Mouse (Mus musculus) liver, embryonic 14.5 days (tissue): ENCODE measurements around the gene Gm7544. TPM values are rescaled to one million over a fixed set of nuclear protein-coding genes. Genes with fewer than 3 reads are reported as not detected.

Experiments
- ATAC-seq: fragments of 200-750 bp; cut with Nextera tagmentation; 2 replicates; pipeline ENCODE4 v1.8.0; 2017; ENCODE audit warnings: moderate number of reproducible peaks, mild to moderate bottlenecking, moderate library complexity; ENCODE audit not compliant: insufficient read depth
- DNase-seq, 3 experiments: peaks; one replicate each; pipeline ENCODE4 v3.0.0-alpha.2; 2012 to 2013; ENCODE audit warnings: low read depth in 3 of 3, low spot score in 3 of 3
- H3K27ac ChIP-seq: fragments of 300-500 bp; sonication (generic); 2 replicates; pipeline ENCODE4 v1.5.1; 2014; ENCODE audit warnings: moderate library complexity, mild to moderate bottlenecking, control low read depth, inconsistent platforms
- H3K27me3 ChIP-seq: fragments of 300-500 bp; sonication (generic); 2 replicates; pipeline ENCODE4 v1.6.1; 2014; ENCODE audit warnings: mild to moderate bottlenecking, low read length, moderate library complexity; ENCODE audit not compliant: control insufficient read depth, insufficient read depth
- H3K36me3 ChIP-seq: fragments of 300-500 bp; sonication (generic); replicated peaks from 2 replicates; pipeline ENCODE4 v1.6.1; 2014; ENCODE audit warnings: low read depth; ENCODE audit not compliant: control insufficient read depth, insufficient read depth
- H3K4me1 ChIP-seq, 2 experiments: fragments of 200-500 bp in 1 of 2; fragments of 300-500 bp in 1 of 2; sonication (generic) in 1 of 2; replicated peaks; 2 replicates each; pipeline ENCODE4 v1.6.1; 2012 to 2014; ENCODE audit warnings: antibody characterized with exemption in 1 of 2, inconsistent platforms in 1 of 2, low read length in 1 of 2; ENCODE audit not compliant: control insufficient read depth in 2 of 2, insufficient read depth in 2 of 2
- H3K4me2 ChIP-seq: fragments of 300-500 bp; sonication (generic); 2 replicates; pipeline ENCODE4 v1.6.1; 2014; ENCODE audit warnings: low read depth, mild to moderate bottlenecking, control low read depth, moderate library complexity
- H3K4me3 ChIP-seq, 2 experiments: fragments of 200-500 bp in 1 of 2; fragments of 300-500 bp in 1 of 2; sonication (generic) in 1 of 2; 2 replicates each; pipeline ENCODE4 v1.5.1; 2012 to 2014; ENCODE audit warnings: low read depth in 2 of 2, low read length in 2 of 2, mild to moderate bottlenecking in 2 of 2, control low read depth in 1 of 2, inconsistent platforms in 1 of 2, moderate library complexity in 1 of 2; ENCODE audit not compliant: insufficient read depth in 1 of 2
- H3K9ac ChIP-seq: fragments of 300-500 bp; sonication (generic); replicated peaks from 2 replicates; pipeline ENCODE4 v1.6.1; 2014; ENCODE audit warnings: mild to moderate bottlenecking, control low read depth, moderate library complexity
- H3K9me3 ChIP-seq: fragments of 300-500 bp; sonication (generic); 2 replicates; pipeline ENCODE4 v1.6.1; 2016; ENCODE audit warnings: low read length, mixed read lengths; ENCODE audit not compliant: control insufficient read depth
- CTCF ChIP-seq: IDR thresholded peaks from 2 replicates; pipeline ENCODE4 v1.5.1; 2016; ENCODE audit warnings: antibody characterized with exemption, low read depth, control low read depth
- EP300 ChIP-seq: IDR thresholded peaks from 2 replicates; pipeline ENCODE4 v1.6.1; 2016; ENCODE audit warnings: antibody characterized with exemption, low read depth
- WGBS: fragments of 180-500 bp; shearing (Covaris S2); extraction: QIAGEN DNeasy Blood & Tissue Kit; methylation state at CpG from one replicate; pipeline ENCODE4 v1.1.7; 2014; ENCODE audit not compliant: insufficient replicate concordance; 5-methylcytosine and 5-hydroxymethylcytosine counted together
- polyA plus RNA-seq, 2 experiments: library from polyadenylated mRNA; depleted of rRNA in 1 of 2; stranded (reverse) in 1 of 2; unstranded in 1 of 2; fragments of >200 nt; fragmentation: Nextera tagmentation in 1 of 2; extraction: Ambion mirVana in 1 of 2; gene quantifications; 2 replicates each; pipeline versions ENCODE4 v1.2.1 to v1.2.3; 2012 to 2014

The Gm7544 gene
- polyA plus RNA-seq, 2 experiments: not detected

- TF ChIP-seq CTCF (no peak), EP300 (no peak; the same call in 1 of the 2 replicates)
- no peak overlapping the region for H3K4me3 ChIP-seq
- H3K9ac ChIP-seq: no peak overlapping the region
- DNase-seq (peak; percentile 9 to 17 (median 11)), ATAC-seq (peak; percentile 74)
- H3K36me3 ChIP-seq: no peaks in the 10 kb centered on the region
- 10% methylated on average over 9 of the region's 9 CpGs for WGBS
- H3K9me3 ChIP-seq: no peaks in the 10 kb centered on the region
- H3K27me3 ChIP-seq: no peaks in the 10 kb centered on the region
- peaks cover 0 to 7% of the 10 kb centered on the region in 2 experiments; a peak in 3 of 4 replicates for H3K4me1 ChIP-seq
- H3K4me2 ChIP-seq: no peak overlapping the region
- H3K27ac ChIP-seq: no peak overlapping the region
Measured at GRCm38 (mm10) chr1:82974342-82974741, 18.5 kb upstream of the Gm7544 start.

GRCm38 (mm10) chr1:82973901-82974300 lies 18.1 kb upstream of the Gm7544 start:
- TF ChIP-seq CTCF: no peak
- no peak for TF ChIP-seq EP300
- H3K27ac ChIP-seq: no peak overlapping the region
- WGBS: 18% methylated on average over 6 of the region's 6 CpGs

GRCm38 (mm10) chr1:82973244-82973643 lies 17.4 kb upstream of the Gm7544 start:
- ATAC-seq (no peak), DNase-seq (no peak)
- peaks cover 0 to 7% of the 10 kb centered on the region in 2 experiments; a peak in 3 of 4 replicates for H3K4me1 ChIP-seq
- no peak overlapping the region for H3K4me2 ChIP-seq
- H3K27ac ChIP-seq: no peak overlapping the region
- no peak overlapping the region for H3K9ac ChIP-seq
- no peaks in the 10 kb centered on the region for H3K27me3 ChIP-seq
- TF ChIP-seq CTCF: no peak
- no peak for TF ChIP-seq EP300
- H3K9me3 ChIP-seq: no peaks in the 10 kb centered on the region
- no peak overlapping the region for H3K4me3 ChIP-seq
- no peaks in the 10 kb centered on the region for H3K36me3 ChIP-seq
- WGBS: 44% methylated on average over 1 of the region's 1 CpGs

More at GRCm38 (mm10) chr1:82973901-82974300, 18.1 kb upstream of the Gm7544 start:
- no peak overlapping the region for H3K4me3 ChIP-seq
- peaks cover 0 to 7% of the 10 kb centered on the region in 2 experiments; a peak in 3 of 4 replicates for H3K4me1 ChIP-seq
- no peaks in the 10 kb centered on the region for H3K9me3 ChIP-seq
- ATAC-seq (no peak), DNase-seq (no peak)
- H3K27me3 ChIP-seq: no peaks in the 10 kb centered on the region
- no peaks in the 10 kb centered on the region for H3K36me3 ChIP-seq
- H3K4me2 ChIP-seq: no peak overlapping the region
- no peak overlapping the region for H3K9ac ChIP-seq

- DNase-seq: no peak
- H3K4me2 ChIP-seq: no peak overlapping the region
- H3K9ac ChIP-seq: no peak overlapping the region
- H3K4me3 ChIP-seq: no peak overlapping the region
- no peaks in the 10 kb centered on the region for H3K9me3 ChIP-seq
- no peaks in the 10 kb centered on the region for H3K36me3 ChIP-seq
- TF ChIP-seq EP300: no peak
- TF ChIP-seq CTCF: no peak
- 17% methylated on average over 4 of the region's 4 CpGs for WGBS
- ATAC-seq: peak; percentile 52; the same call in 1 of the 2 replicates
- peaks cover 0 to 7% of the 10 kb centered on the region in 2 experiments; a peak in 3 of 4 replicates for H3K4me1 ChIP-seq
- H3K27ac ChIP-seq: no peak overlapping the region
- no peaks in the 10 kb centered on the region for H3K27me3 ChIP-seq
Measured at GRCm38 (mm10) chr1:82972046-82972445, 16.2 kb upstream of the Gm7544 start.

- Histone ChIP-seq H3K4me2 (no peak overlapping the region), H3K27ac (no peak overlapping the region), H3K27me3 (no peaks in the 10 kb centered on the region), H3K4me1 (no peaks in the 10 kb centered on the region), H3K9ac (no peak overlapping the region), H3K36me3 (no peaks in the 10 kb centered on the region), H3K9me3 (no peaks in the 10 kb centered on the region), H3K4me3 (no peak overlapping the region)
- TF ChIP-seq CTCF: no peak
- TF ChIP-seq EP300: no peak
- WGBS: 34% methylated on average over 3 of the region's 3 CpGs
- DNase-seq: no peak
- no peak for ATAC-seq
Measured at GRCm38 (mm10) chr1:82966413-82966812, 10.6 kb upstream of the Gm7544 start.
